Mouse (Mus musculus) heart, adult 2 months (tissue): Measurements from ENCODE around the gene Olfr1309.

Source experiments
- CTCF ChIP-seq: fragments of 200-600 bp; IDR thresholded peaks from 2 replicates; pipeline ENCODE4 v1.8.1; 2022; ENCODE audit warnings: antibody characterized with exemption, mild to moderate bottlenecking, moderate library complexity
- EP300 ChIP-seq: fragments of 200-500 bp; IDR thresholded peaks from 2 replicates; pipeline ENCODE4 v1.6.1; 2011; ENCODE audit warnings: low read depth, low read length, control low read depth; ENCODE audit not compliant: insufficient read depth

DNA sequence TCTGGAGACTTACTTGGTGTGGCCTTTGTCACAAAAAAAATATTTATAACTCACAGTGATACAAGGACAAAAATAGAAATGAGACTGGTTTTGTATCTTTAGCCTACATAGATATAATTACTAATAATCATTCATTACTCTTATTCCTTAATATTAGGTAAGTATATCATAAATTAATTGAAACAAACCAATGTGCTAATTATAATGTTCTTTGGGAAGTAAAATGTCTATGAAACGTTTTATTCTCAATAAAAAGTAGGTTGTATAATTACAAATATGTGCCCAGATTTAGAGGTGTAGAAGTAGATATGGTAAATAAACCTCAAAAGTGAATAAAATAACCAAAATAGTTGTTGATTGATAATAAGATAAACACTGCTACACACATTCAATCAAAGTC is 25.2 kb downstream of the Olfr1309 start, which contains the start of gene Olfr1308:
- TF ChIP-seq EP300 (no peak), CTCF (no peak)
